Mouse (Mus musculus) heart, embryonic 11.5 days (tissue): ENCODE measurements around the gene Calr4. TPM values are rescaled to one million over a fixed set of nuclear protein-coding genes. Genes with fewer than 3 reads are reported as not detected.

ENCODE experiments used
- ATAC-seq: fragments of 200-750 bp; cut with Nextera tagmentation; replicated peaks from 2 replicates; pipeline ENCODE4 v1.8.0; 2017; ENCODE audit warnings: moderate library complexity; ENCODE audit not compliant: insufficient number of reproducible peaks, low FRiP score, low TSS enrichment
- H3K27ac ChIP-seq: fragments of 300-500 bp; sonication (generic); 2 replicates; pipeline ENCODE4 v1.5.1; 2014; ENCODE audit warnings: mild to moderate bottlenecking, low read depth, low read length
- H3K27me3 ChIP-seq: fragments of 300-500 bp; sonication (generic); 2 replicates; pipeline ENCODE4 v1.6.1; 2014; ENCODE audit warnings: mild to moderate bottlenecking, low read length, mixed read lengths; ENCODE audit not compliant: control insufficient read depth, insufficient read depth
- H3K36me3 ChIP-seq: fragments of 300-500 bp; sonication (generic); 2 replicates; pipeline ENCODE4 v1.6.1; 2014; ENCODE audit warnings: mild to moderate bottlenecking, low read length, moderate library complexity, mixed read lengths; ENCODE audit not compliant: control insufficient read depth, insufficient read depth
- H3K4me1 ChIP-seq: fragments of 300-500 bp; sonication (generic); 2 replicates; pipeline ENCODE4 v1.6.1; 2014; ENCODE audit warnings: low read length; ENCODE audit not compliant: control insufficient read depth, insufficient read depth
- H3K4me2 ChIP-seq: fragments of 300-500 bp; sonication (generic); 2 replicates; pipeline ENCODE4 v1.6.1; 2014; ENCODE audit warnings: mild to moderate bottlenecking, moderate library complexity
- H3K4me3 ChIP-seq: fragments of 300-500 bp; sonication (generic); 2 replicates; pipeline ENCODE4 v1.5.1; 2014; ENCODE audit warnings: low read depth, low read length
- H3K9ac ChIP-seq: fragments of 300-500 bp; sonication (generic); 2 replicates; pipeline ENCODE4 v1.6.1; 2014; ENCODE audit warnings: mild to moderate bottlenecking, low read depth, low read length, moderate library complexity
- H3K9me3 ChIP-seq: fragments of 300-500 bp; sonication (generic); replicated peaks from 2 replicates; pipeline ENCODE4 v1.6.1; 2016; ENCODE audit warnings: low read length; ENCODE audit not compliant: control insufficient read depth
- WGBS: fragments of 180-500 bp; shearing (Covaris S2); extraction: QIAGEN DNeasy Blood & Tissue Kit; methylation state at CpG from one replicate; pipeline ENCODE4 v1.1.7; 2014; ENCODE audit not compliant: insufficient replicate concordance; 5-methylcytosine and 5-hydroxymethylcytosine counted together
- polyA plus RNA-seq: library from polyadenylated mRNA; unstranded; fragments of >200 nt; fragmentation: Nextera tagmentation; extraction: Ambion mirVana; gene quantifications from 2 replicates; pipeline ENCODE4 v1.2.1, GENCODE M21; 2014

Calr4 gene
- polyA plus RNA-seq, 1 experiment from 2014 or later, result 0.34 TPM

- Histone ChIP-seq H3K9ac (peak within 1 kb of the TSS; percentile 81), H3K4me2 (peak within 1 kb of the TSS; percentile 59), H3K27ac (peak within 1 kb of the TSS; percentile 70), H3K9me3 (no peaks in the 10 kb centered on the region), H3K27me3 (no peaks in the 10 kb centered on the region), H3K4me3 (peak within 1 kb of the TSS; percentile 81), H3K36me3 (no peaks in the 10 kb centered on the region), H3K4me1 (no peaks in the 10 kb centered on the region; the same call in 1 of the 2 replicates)
- ATAC-seq, result peak; percentile 95
- 4% methylated on average over 36 of the region's 44 CpGs for WGBS
Measured at GRCm38 (mm10) chr4:109279689-109280458, 45.6 kb downstream of the Calr4 start, which contains the start of gene Eps15. Gene Eps15 (plus strand): TSS chr4:109280268.

GRCm38 (mm10) chr4:109280459-109281160 is 46.3 kb downstream of the Calr4 start:
- Histone ChIP-seq H3K27ac (peak overlapping the region; percentile 70), H3K36me3 (no peaks in the 10 kb centered on the region), H3K4me1 (no peaks in the 10 kb centered on the region; the same call in 1 of the 2 replicates), H3K27me3 (no peaks in the 10 kb centered on the region), H3K9me3 (no peaks in the 10 kb centered on the region), H3K4me2 (peak overlapping the region; percentile 59), H3K9ac (peak overlapping the region; percentile 81), H3K4me3 (peak overlapping the region; percentile 81)
- WGBS, result under 1% methylated on average over 73 of the region's 85 CpGs
- ATAC-seq, result peak; percentile 82

- no peaks in the 10 kb centered on the region for H3K9me3 ChIP-seq
- H3K36me3 ChIP-seq, result no peaks in the 10 kb centered on the region
- no peaks in the 10 kb centered on the region; the same call in 1 of the 2 replicates for H3K4me1 ChIP-seq
- peak overlapping the region; percentile 81 for H3K9ac ChIP-seq
- WGBS, result 7% methylated on average over 4 of the region's 4 CpGs
- H3K27me3 ChIP-seq, result no peaks in the 10 kb centered on the region
- no peak for ATAC-seq
- H3K27ac ChIP-seq, result no peak overlapping the region
- peak overlapping the region; percentile 59 for H3K4me2 ChIP-seq
- peak overlapping the region; percentile 81 for H3K4me3 ChIP-seq
Measured at GRCm38 (mm10) chr4:109281161-109281560, 46.9 kb downstream of the Calr4 start.

- no peaks in the 10 kb centered on the region for H3K9me3 ChIP-seq
- no peak overlapping the region for H3K4me3 ChIP-seq
- H3K36me3 ChIP-seq, result no peaks in the 10 kb centered on the region
- H3K4me2 ChIP-seq, result peak overlapping the region; percentile 35
- no peak overlapping the region for H3K9ac ChIP-seq
- WGBS, result 68% methylated on average over 1 of the region's 1 CpGs
- H3K27me3 ChIP-seq, result no peaks in the 10 kb centered on the region
- no peak for ATAC-seq
- no peak overlapping the region for H3K27ac ChIP-seq
- no peaks in the 10 kb centered on the region; the same call in 1 of the 2 replicates for H3K4me1 ChIP-seq
Measured at GRCm38 (mm10) chr4:109281946-109282345, 47.7 kb downstream of the Calr4 start.

- H3K9ac ChIP-seq, result no peak overlapping the region
- no peak overlapping the region for H3K4me3 ChIP-seq
- no peak overlapping the region for H3K27ac ChIP-seq
- no peaks in the 10 kb centered on the region for H3K9me3 ChIP-seq
- no peaks in the 10 kb centered on the region for H3K27me3 ChIP-seq
- H3K36me3 ChIP-seq, result no peaks in the 10 kb centered on the region
- no peak overlapping the region for H3K4me2 ChIP-seq
- no peaks in the 10 kb centered on the region for H3K4me1 ChIP-seq
- ATAC-seq, result no peak
Measured at GRCm38 (mm10) chr4:109294629-109295028, 60.3 kb downstream of the Calr4 start.

GRCm38 (mm10) chr4:109296510-109296909 is 62.2 kb downstream of the Calr4 start:
- H3K36me3 ChIP-seq, result no peaks in the 10 kb centered on the region
- no peak overlapping the region for H3K9ac ChIP-seq
- no peaks in the 10 kb centered on the region for H3K27me3 ChIP-seq
- no peaks in the 10 kb centered on the region for H3K9me3 ChIP-seq
- no peak overlapping the region for H3K4me3 ChIP-seq
- H3K27ac ChIP-seq, result no peak overlapping the region
- no peaks in the 10 kb centered on the region for H3K4me1 ChIP-seq
- no peak overlapping the region for H3K4me2 ChIP-seq
- 77% methylated on average over 2 of the region's 2 CpGs for WGBS
- ATAC-seq, result no peak

- Histone ChIP-seq H3K27ac (no peak overlapping the region), H3K4me3 (no peak overlapping the region), H3K27me3 (no peaks in the 10 kb centered on the region), H3K9me3 (no peaks in the 10 kb centered on the region), H3K4me1 (no peaks in the 10 kb centered on the region), H3K4me2 (no peak overlapping the region), H3K36me3 (no peaks in the 10 kb centered on the region), H3K9ac (no peak overlapping the region)
- ATAC-seq, result no peak
Measured at GRCm38 (mm10) chr4:109299136-109299535, 64.9 kb downstream of the Calr4 start.
